Mouse (Mus musculus) midbrain, embryonic 12.5 days (tissue): ENCODE measurements at regions not wholly inside any gene's neighbourhood (a gene's known extent, or its start where the extent isn't known, plus 50 kb on each side); places are given as distances from the start of the nearest gene placed in this dataset.

Experiments used
- ATAC-seq: fragments of 200-750 bp; cut with Nextera tagmentation; 2 replicates; pipeline ENCODE4 v1.8.0; 2017; ENCODE audit warnings: low read depth, moderate TSS enrichment, moderate library complexity; ENCODE audit not compliant: low FRiP score
- H3K27ac ChIP-seq: fragments of 300-500 bp; sonication (generic); replicated peaks from 2 replicates; pipeline ENCODE4 v1.5.1; 2016; ENCODE audit warnings: mild to moderate bottlenecking
- H3K27me3 ChIP-seq: fragments of 300-500 bp; sonication (generic); 2 replicates; pipeline ENCODE4 v1.6.1; 2016; ENCODE audit warnings: mild to moderate bottlenecking
- H3K36me3 ChIP-seq: fragments of 300-500 bp; sonication (generic); 2 replicates; pipeline ENCODE4 v1.6.1; 2016
- H3K4me1 ChIP-seq: fragments of 300-500 bp; sonication (generic); 2 replicates; pipeline ENCODE4 v1.6.1; 2016
- H3K4me2 ChIP-seq: fragments of 300-500 bp; sonication (generic); replicated peaks from 2 replicates; pipeline ENCODE4 v1.6.1; 2016; ENCODE audit warnings: mild to moderate bottlenecking, moderate library complexity
- H3K4me3 ChIP-seq: fragments of 300-500 bp; sonication (generic); 2 replicates; pipeline ENCODE4 v1.5.1; 2016; ENCODE audit warnings: mild to moderate bottlenecking
- H3K9ac ChIP-seq: fragments of 300-500 bp; sonication (generic); replicated peaks from 2 replicates; pipeline ENCODE4 v1.6.1; 2016; ENCODE audit warnings: mild to moderate bottlenecking, moderate library complexity
- H3K9me3 ChIP-seq: fragments of 300-500 bp; sonication (generic); 2 replicates; pipeline ENCODE4 v1.6.1; 2016; ENCODE audit warnings: mild to moderate bottlenecking
- WGBS: fragments of 180-500 bp; shearing (Covaris S2); methylation state at CpG from one replicate; pipeline ENCODE4 v1.1.7; 2016; 5-methylcytosine and 5-hydroxymethylcytosine counted together

DNA sequence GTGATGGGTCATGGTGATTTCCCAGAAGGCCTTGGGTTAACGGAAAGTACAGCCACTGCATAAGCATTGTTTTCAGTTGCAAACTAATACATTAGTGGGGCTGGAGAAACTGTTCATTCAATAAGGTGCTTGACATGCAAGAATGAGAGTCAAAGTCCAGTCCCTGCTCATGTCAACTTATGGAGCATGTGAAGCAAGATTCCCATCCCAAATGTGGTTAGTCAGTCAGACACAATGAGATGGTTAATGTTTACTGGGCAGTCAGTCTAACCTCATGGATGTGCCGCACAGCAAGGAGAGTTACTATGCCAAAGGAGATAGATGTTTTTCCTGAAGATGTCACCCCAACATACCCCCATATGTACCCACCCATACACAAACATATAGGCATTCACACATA lies 993.8 kb upstream of the Jmjd1c start:
- Histone ChIP-seq H3K36me3 (no peaks in the 10 kb centered on the region), H3K4me3 (no peak overlapping the region), H3K27me3 (no peaks in the 10 kb centered on the region), H3K4me1 (no peaks in the 10 kb centered on the region), H3K9me3 (no peaks in the 10 kb centered on the region), H3K4me2 (no peak overlapping the region), H3K27ac (no peak overlapping the region), H3K9ac (no peak overlapping the region)
- 96% methylated on average over 2 of the region's 2 CpGs for WGBS
- ATAC-seq: no peak

DNA sequence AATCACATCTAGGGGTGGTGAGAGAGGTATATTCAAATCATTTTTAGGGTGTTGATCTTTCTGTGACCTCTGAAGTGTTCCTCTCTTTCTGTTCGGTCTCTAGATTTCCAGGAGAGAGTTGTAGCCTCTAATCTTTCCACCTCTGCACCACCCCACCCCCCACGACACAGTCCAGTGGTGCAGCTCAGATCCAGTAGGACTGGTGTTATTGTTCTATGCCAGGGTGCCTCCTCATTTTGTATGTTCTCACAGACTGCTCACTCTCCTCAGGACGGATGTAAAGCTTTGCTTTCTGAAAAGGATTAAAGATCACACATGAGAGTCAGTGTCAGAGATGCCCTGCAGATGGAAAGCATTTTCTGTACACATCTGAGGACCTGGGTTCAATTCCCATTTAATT lies 964.6 kb upstream of the Jmjd1c start:
- H3K27ac ChIP-seq: no peak overlapping the region
- WGBS: 46% methylated on average over 3 of the region's 3 CpGs
- H3K27me3 ChIP-seq: no peaks in the 10 kb centered on the region
- no peak overlapping the region for H3K4me2 ChIP-seq
- no peaks in the 10 kb centered on the region for H3K36me3 ChIP-seq
- ATAC-seq: no peak
- no peaks in the 10 kb centered on the region for H3K9me3 ChIP-seq
- H3K4me1 ChIP-seq: no peaks in the 10 kb centered on the region
- no peak overlapping the region for H3K9ac ChIP-seq
- no peak overlapping the region for H3K4me3 ChIP-seq

DNA sequence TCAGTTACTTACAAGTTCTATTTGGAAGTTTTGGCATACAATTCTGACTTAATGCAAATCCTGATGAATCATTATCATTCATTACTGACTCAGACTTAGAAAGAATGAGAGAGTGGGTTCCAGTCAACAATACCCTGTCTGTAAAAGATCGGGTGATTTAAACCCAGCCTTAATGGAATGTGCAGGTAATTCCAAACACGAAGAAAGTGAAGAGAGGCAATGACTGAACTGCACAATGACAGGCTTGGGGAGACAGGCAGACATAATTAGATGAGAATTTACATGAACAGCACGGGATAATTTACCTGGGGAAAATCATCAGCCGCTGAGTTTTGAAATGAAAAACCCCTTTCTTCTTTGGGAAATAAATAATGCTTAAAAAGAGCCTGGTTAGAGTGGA lies 963.9 kb upstream of the Jmjd1c start:
- no peaks in the 10 kb centered on the region for H3K27me3 ChIP-seq
- 66% methylated on average over 4 of the region's 4 CpGs for WGBS
- no peaks in the 10 kb centered on the region for H3K36me3 ChIP-seq
- H3K4me2 ChIP-seq: no peak overlapping the region
- no peaks in the 10 kb centered on the region for H3K9me3 ChIP-seq
- no peak overlapping the region for H3K27ac ChIP-seq
- ATAC-seq: no peak
- no peak overlapping the region for H3K4me3 ChIP-seq
- no peaks in the 10 kb centered on the region for H3K4me1 ChIP-seq
- no peak overlapping the region for H3K9ac ChIP-seq

DNA sequence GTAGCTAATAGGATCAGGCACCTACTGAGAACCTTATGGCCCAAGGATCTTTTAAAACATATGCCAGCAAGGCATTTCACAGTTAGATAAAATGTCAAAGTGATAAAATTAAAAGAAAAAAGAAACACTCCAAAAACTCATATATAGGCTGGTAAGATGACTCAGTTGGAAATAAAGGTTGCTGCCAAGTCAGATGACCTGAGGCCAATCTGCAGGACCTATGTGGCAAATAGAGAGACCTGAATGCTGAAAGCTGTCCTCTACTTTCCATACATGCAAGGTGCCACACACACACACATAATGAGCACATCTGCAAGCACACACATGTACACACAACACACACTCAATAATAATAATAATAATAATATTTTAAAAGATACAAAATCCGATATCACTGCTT lies 953.5 kb upstream of the Jmjd1c start:
- WGBS: 89% methylated on average over 1 of the region's 1 CpGs
- no peaks in the 10 kb centered on the region for H3K9me3 ChIP-seq
- ATAC-seq: no peak
- no peak overlapping the region for H3K27ac ChIP-seq
- no peak overlapping the region for H3K4me2 ChIP-seq
- no peaks in the 10 kb centered on the region for H3K27me3 ChIP-seq
- no peak overlapping the region for H3K9ac ChIP-seq
- H3K36me3 ChIP-seq: no peaks in the 10 kb centered on the region
- no peak overlapping the region for H3K4me3 ChIP-seq
- H3K4me1 ChIP-seq: no peaks in the 10 kb centered on the region

DNA sequence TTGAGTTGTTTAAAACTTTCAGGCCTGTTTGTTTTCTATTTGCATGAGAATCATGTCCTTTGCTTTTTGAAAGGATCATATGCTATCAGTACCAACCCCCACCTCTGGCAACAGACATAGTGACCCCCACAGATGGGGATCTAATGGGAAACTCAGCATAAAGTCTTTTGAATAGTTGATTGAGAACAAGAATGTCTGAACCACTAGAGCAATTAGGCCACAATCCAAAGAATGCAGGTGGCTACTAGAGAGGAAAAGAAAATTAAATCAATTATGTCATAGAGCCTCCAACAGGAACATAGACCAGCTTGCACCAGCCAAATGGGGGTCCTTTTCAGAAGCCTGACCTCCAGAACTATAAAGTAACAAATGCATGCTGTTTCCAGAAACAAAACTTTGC lies 953.0 kb upstream of the Jmjd1c start:
- Histone ChIP-seq H3K4me2 (no peak overlapping the region), H3K27me3 (no peaks in the 10 kb centered on the region), H3K9ac (no peak overlapping the region), H3K27ac (no peak overlapping the region), H3K4me1 (no peaks in the 10 kb centered on the region), H3K9me3 (no peaks in the 10 kb centered on the region), H3K36me3 (no peaks in the 10 kb centered on the region), H3K4me3 (no peak overlapping the region)
- no peak for ATAC-seq

DNA sequence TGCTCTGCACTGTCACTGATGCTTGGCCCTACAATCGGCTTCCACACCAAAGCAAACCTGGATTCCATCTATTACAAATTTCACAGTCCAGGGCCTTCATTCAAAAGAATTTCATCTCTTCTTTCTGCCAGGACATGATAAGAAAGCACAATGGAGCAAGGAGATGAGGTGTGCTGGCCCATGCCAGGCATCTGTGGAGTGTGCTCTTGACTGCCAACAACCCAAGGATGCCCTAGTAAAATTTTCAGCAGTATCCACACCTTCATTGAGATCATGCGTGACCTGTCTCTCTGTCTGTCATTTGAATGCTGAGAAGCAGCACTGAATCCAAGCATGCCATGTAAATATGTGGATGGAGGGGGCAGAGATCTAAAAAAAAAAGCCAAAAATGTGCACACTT lies 945.0 kb upstream of the Jmjd1c start:
- Histone ChIP-seq H3K27ac (no peak overlapping the region), H3K36me3 (no peaks in the 10 kb centered on the region), H3K4me3 (no peak overlapping the region), H3K9me3 (no peaks in the 10 kb centered on the region), H3K27me3 (no peaks in the 10 kb centered on the region), H3K4me1 (no peaks in the 10 kb centered on the region), H3K4me2 (no peak overlapping the region), H3K9ac (no peak overlapping the region)
- no peak for ATAC-seq
- WGBS: 90% methylated on average over 2 of the region's 2 CpGs

DNA sequence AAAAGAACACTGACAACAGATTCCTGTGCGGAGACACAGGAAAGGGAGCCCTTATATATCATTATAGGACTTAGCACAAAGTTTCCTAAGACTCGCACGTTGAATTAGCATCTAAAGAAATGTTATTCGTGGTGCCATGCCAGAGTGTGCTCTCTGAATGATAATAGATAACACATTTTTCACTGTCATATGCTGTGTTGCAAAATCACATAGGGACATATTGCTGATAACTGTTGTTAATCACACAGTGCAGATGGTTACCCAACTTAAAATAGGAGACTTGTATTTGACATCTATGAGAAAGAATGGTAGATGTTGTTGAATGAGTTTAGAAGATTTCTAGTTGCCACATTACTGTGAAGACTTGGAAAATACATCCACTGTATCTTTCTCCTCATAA lies 943.1 kb upstream of the Jmjd1c start:
- no peak overlapping the region for H3K27ac ChIP-seq
- no peak overlapping the region for H3K9ac ChIP-seq
- no peaks in the 10 kb centered on the region for H3K27me3 ChIP-seq
- no peaks in the 10 kb centered on the region for H3K36me3 ChIP-seq
- no peak for ATAC-seq
- WGBS: 93% methylated on average over 4 of the region's 4 CpGs
- H3K9me3 ChIP-seq: no peaks in the 10 kb centered on the region
- H3K4me3 ChIP-seq: no peak overlapping the region
- no peak overlapping the region for H3K4me2 ChIP-seq
- no peaks in the 10 kb centered on the region for H3K4me1 ChIP-seq

DNA sequence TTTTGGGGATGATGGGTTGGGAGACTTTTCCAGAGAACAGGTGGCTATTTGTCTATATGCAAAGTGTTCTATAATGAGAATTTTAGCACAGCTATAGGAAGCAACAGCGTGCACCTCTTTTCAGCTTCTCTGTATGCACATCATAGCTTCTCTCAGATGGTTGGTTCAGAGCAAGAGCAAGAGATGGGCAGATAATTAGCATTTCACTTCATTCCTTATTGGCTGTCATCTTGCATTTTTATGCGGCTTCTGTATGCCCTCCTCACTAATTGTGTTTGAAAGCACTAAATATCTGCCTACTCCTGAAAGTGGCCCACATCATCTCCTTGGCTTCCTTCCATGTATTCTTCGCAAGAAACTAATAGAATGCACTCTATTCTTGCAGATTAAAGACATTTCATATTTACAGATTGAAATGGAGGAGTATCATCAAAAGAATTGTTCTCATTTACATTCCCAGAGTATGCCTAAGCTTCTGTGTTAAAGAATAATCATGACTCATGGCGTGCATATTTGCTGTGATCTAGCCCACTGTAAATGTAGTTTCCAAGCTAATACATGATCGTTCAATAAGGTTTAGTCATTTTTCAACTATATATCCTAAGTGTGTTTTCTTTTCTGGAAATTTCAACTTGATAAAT lies 934.9 kb upstream of the Jmjd1c start:
- WGBS: 87% methylated on average over 5 of the region's 5 CpGs
- Histone ChIP-seq H3K27me3 (no peaks in the 10 kb centered on the region), H3K4me2 (no peak overlapping the region), H3K4me3 (no peak overlapping the region), H3K27ac (no peak overlapping the region), H3K36me3 (no peaks in the 10 kb centered on the region), H3K9me3 (no peaks in the 10 kb centered on the region), H3K4me1 (no peaks in the 10 kb centered on the region), H3K9ac (no peak overlapping the region)
- no peak for ATAC-seq

DNA sequence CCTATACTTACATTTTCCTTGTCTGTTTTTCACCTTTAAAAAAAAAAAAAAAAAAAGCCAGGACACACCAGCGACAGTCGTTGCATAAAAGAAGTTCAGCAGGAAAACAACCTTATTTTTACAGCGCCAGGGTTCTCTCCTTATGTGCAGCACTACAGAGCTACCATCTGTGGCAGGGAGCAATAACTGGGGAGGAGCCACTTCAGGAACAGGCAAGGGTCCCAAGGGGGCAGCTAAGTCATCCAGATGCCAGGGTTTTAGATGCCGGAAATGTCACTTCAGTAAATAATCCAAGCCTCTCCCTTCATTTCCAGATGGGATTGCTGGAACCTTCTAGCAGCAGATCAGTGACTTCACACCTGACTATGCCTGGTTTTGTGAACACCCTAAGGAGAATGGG lies 923.1 kb upstream of the Jmjd1c start:
- Histone ChIP-seq H3K36me3 (no peaks in the 10 kb centered on the region), H3K4me2 (no peak overlapping the region), H3K4me1 (no peaks in the 10 kb centered on the region), H3K27ac (no peak overlapping the region), H3K27me3 (no peaks in the 10 kb centered on the region), H3K9me3 (no peaks in the 10 kb centered on the region), H3K9ac (no peak overlapping the region), H3K4me3 (no peak overlapping the region)
- WGBS: 84% methylated on average over 4 of the region's 4 CpGs
- ATAC-seq: no peak

DNA sequence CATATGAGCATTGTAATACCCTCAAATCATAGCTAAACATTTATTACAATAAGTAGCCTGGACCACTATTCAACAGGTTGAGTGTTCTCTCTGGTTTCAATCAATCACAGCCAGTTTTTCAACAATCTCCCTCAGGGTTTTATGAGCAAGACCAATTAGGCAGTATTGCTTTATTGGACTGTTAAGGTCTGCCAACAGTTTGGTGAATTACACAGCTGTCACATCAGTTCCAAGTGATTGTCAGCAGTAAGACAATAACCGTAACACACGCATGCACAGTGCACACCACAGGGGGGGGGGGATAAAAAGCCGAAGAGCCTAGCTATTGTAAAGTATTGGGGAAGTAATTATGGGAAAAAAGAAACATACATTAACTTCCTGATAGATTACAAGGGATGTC lies 918.6 kb upstream of the Jmjd1c start:
- H3K4me1 ChIP-seq: no peaks in the 10 kb centered on the region
- no peak overlapping the region for H3K4me2 ChIP-seq
- no peak overlapping the region for H3K27ac ChIP-seq
- no peak overlapping the region for H3K4me3 ChIP-seq
- no peak overlapping the region for H3K9ac ChIP-seq
- no peaks in the 10 kb centered on the region for H3K27me3 ChIP-seq
- ATAC-seq: peak; percentile 87
- H3K36me3 ChIP-seq: no peaks in the 10 kb centered on the region
- 62% methylated on average over 3 of the region's 3 CpGs for WGBS
- no peaks in the 10 kb centered on the region for H3K9me3 ChIP-seq

DNA sequence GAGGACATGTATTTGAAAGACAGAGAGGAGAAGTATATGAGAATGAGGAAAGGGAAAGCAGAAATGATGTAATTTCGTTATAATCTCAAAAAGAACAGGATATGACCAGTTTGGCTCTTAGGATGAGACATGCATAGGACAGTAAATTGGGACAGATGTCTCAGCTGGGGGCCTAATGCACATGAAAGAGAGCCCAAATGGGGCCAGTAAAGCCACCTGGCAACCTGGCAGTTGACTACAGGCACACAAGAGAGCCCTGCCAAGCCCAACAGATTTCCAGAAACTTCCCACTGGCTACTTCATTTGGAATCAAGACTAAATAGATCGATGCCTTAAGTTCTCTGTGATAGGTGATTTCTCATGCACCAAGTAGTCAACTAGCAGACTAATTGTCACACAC lies 914.7 kb upstream of the Jmjd1c start:
- WGBS: 91% methylated on average over 2 of the region's 2 CpGs
- no peak for ATAC-seq
- H3K9me3 ChIP-seq: no peaks in the 10 kb centered on the region

DNA sequence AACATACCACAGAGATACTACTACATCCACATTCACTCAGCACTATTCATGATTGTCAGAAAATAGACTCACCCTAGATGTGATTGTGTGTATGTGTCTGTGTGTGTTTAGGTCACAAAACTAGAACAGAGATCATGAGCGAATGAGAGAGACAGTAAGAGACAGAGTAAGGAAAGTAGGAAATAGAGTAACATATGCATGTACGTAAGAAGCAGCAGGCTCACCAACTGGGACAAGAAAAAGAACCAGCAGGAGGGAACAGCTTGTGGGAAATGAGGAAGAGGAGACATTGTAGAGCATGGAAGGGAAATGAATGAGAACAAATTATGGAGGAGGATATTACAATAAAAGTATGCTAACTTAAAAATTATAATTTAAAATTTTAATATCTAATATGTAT lies 912.9 kb upstream of the Jmjd1c start:
- ATAC-seq: no peak
- H3K36me3 ChIP-seq: no peaks in the 10 kb centered on the region
- H3K27me3 ChIP-seq: no peaks in the 10 kb centered on the region
- H3K4me3 ChIP-seq: no peak overlapping the region
- whole genome bisulfite sequencing: 76% methylated on average over 2 of the region's 2 CpGs
- no peak overlapping the region for H3K4me2 ChIP-seq
- no peaks in the 10 kb centered on the region for H3K9me3 ChIP-seq
- H3K27ac ChIP-seq: no peak overlapping the region
- H3K4me1 ChIP-seq: no peaks in the 10 kb centered on the region
- H3K9ac ChIP-seq: no peak overlapping the region

More for the DNA sequence above, 914.7 kb upstream of the Jmjd1c start:
- H3K27ac ChIP-seq: no peak overlapping the region
- no peaks in the 10 kb centered on the region for H3K27me3 ChIP-seq
- no peaks in the 10 kb centered on the region for H3K36me3 ChIP-seq
- H3K4me2 ChIP-seq: no peak overlapping the region
- no peaks in the 10 kb centered on the region for H3K4me1 ChIP-seq
- H3K9ac ChIP-seq: no peak overlapping the region
- no peak overlapping the region for H3K4me3 ChIP-seq

DNA sequence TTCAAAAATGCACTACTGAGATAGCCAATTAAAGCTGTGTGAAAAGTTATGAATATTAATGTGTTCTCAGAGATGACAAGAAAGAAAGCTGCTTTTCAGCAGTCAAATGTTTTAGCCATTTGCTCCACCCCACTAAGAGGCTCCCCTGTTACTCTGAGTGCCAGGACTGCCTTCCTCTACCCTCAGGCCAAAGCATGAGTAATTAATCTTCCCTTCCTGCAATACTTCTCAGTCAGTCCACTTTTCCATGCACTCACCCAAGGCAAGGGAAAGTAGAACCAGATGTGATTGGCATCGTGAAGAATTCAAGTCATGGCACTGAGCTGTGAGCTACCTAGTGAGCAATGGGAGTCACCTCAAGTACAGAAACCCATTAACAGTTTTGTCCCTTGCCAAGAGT lies 908.9 kb upstream of the Jmjd1c start:
- no peak for ATAC-seq
- Histone ChIP-seq H3K27ac (no peak overlapping the region), H3K4me2 (no peak overlapping the region), H3K36me3 (no peaks in the 10 kb centered on the region), H3K4me3 (no peak overlapping the region), H3K9ac (no peak overlapping the region), H3K9me3 (no peaks in the 10 kb centered on the region), H3K27me3 (no peaks in the 10 kb centered on the region), H3K4me1 (no peaks in the 10 kb centered on the region)
- WGBS: 77% methylated on average over 1 of the region's 1 CpGs
